Mouse (Mus musculus): ENCODE data around the gene Syne4. TPM values are rescaled to one million over a fixed set of nuclear protein-coding genes. Genes with fewer than 3 reads are reported as not detected.

Gene Syne4
- not detected for polyA plus RNA-seq (2014; fragmentation: Illumina TruSeq; extraction: RNeasy Lipid Tissue Mini Kit (QIAGEN cat#74804); ENCODE audit: low read depth, low replicate concordance)

GRCm38 (mm10) chr7:30314721-30315155 lies at the start of gene Syne4:
Syne4 (plus strand) TSS chr7:30314807.

GRCm38 (mm10) chr7:30279951-30280669 lies 34.5 kb upstream of the Syne4 start, which contains the start of the genes Thap8 and Wdr62:
Thap8 (plus strand) TSS chr7:30280094.
Wdr62 (minus strand) TSS chr7:30280419.

GRCm38 (mm10) chr7:30291215-30292131 lies 23.1 kb upstream of the Syne4 start, which contains the start of gene Clip3:
Clip3 (plus strand) TSS chr7:30291728.

GRCm38 (mm10) chr7:30308076-30309005 lies 6.3 kb upstream of the Syne4 start, which contains the start of gene Alkbh6:
Alkbh6 (plus strand) TSS chr7:30308717.

GRCm38 (mm10) chr7:30321539-30322284 lies 7.1 kb downstream of the Syne4 start, which contains the start of gene E130208F15Rik:
E130208F15Rik (plus strand) TSS chr7:30321740.

GRCm38 (mm10) chr7:30323795-30324194 lies 9.2 kb downstream of the Syne4 start, which contains the start of gene Sdhaf1:
Sdhaf1 (minus strand) TSS chr7:30323895.

GRCm38 (mm10) chr7:30362652-30363343 lies 48.2 kb downstream of the Syne4 start, which contains the start of gene Lrfn3:
Lrfn3 (minus strand) TSS chr7:30362772.

Other genes starting within 250 kb of the Syne4 start
- gene Zfp82, start 241.9 kb upstream of the Syne4 start, polyA plus RNA-seq (2014; fragmentation: Illumina TruSeq; extraction: RNeasy Lipid Tissue Mini Kit (QIAGEN cat#74804); ENCODE audit: low read depth, low replicate concordance): not detected
- gene Gm26920, start 224.4 kb upstream of the Syne4 start, polyA plus RNA-seq (2014; fragmentation: Illumina TruSeq; extraction: RNeasy Lipid Tissue Mini Kit (QIAGEN cat#74804); ENCODE audit: low read depth, low replicate concordance): not detected
- gene Zfp566, start 224.3 kb upstream of the Syne4 start, polyA plus RNA-seq (2014; fragmentation: Illumina TruSeq; extraction: RNeasy Lipid Tissue Mini Kit (QIAGEN cat#74804); ENCODE audit: low read depth, low replicate concordance): 0.61 TPM
- gene Zfp260, start 220.0 kb upstream of the Syne4 start, polyA plus RNA-seq (2014; fragmentation: Illumina TruSeq; extraction: RNeasy Lipid Tissue Mini Kit (QIAGEN cat#74804); ENCODE audit: low read depth, low replicate concordance): 42.8 TPM
- not detected for gene Zfp382, start 192.9 kb upstream of the Syne4 start, polyA plus RNA-seq (2014; fragmentation: Illumina TruSeq; extraction: RNeasy Lipid Tissue Mini Kit (QIAGEN cat#74804); ENCODE audit: low read depth, low replicate concordance)
- 14.9 TPM for gene Zfp146, start 145.1 kb upstream of the Syne4 start, polyA plus RNA-seq (2014; fragmentation: Illumina TruSeq; extraction: RNeasy Lipid Tissue Mini Kit (QIAGEN cat#74804); ENCODE audit: low read depth, low replicate concordance)
- gene Cox7a1, start 130.7 kb upstream of the Syne4 start, polyA plus RNA-seq (2014; fragmentation: Illumina TruSeq; extraction: RNeasy Lipid Tissue Mini Kit (QIAGEN cat#74804); ENCODE audit: low read depth, low replicate concordance): not detected
- 38.4 TPM for gene Capns1, start 116.0 kb upstream of the Syne4 start, polyA plus RNA-seq (2014; fragmentation: Illumina TruSeq; extraction: RNeasy Lipid Tissue Mini Kit (QIAGEN cat#74804); ENCODE audit: low read depth, low replicate concordance)
- gene Polr2i, start 82.9 kb upstream of the Syne4 start, polyA plus RNA-seq (2014; fragmentation: Illumina TruSeq; extraction: RNeasy Lipid Tissue Mini Kit (QIAGEN cat#74804); ENCODE audit: low read depth, low replicate concordance): 3.8 TPM
- 5.2 TPM for gene Tbcb, start 82.5 kb upstream of the Syne4 start, polyA plus RNA-seq (2014; fragmentation: Illumina TruSeq; extraction: RNeasy Lipid Tissue Mini Kit (QIAGEN cat#74804); ENCODE audit: low read depth, low replicate concordance)
- not detected for gene Ovol3, start 79.1 kb upstream of the Syne4 start, polyA plus RNA-seq (2014; fragmentation: Illumina TruSeq; extraction: RNeasy Lipid Tissue Mini Kit (QIAGEN cat#74804); ENCODE audit: low read depth, low replicate concordance)
- gene Thap8, start 34.7 kb upstream of the Syne4 start, polyA plus RNA-seq (2014; fragmentation: Illumina TruSeq; extraction: RNeasy Lipid Tissue Mini Kit (QIAGEN cat#74804); ENCODE audit: low read depth, low replicate concordance): not detected
- gene Wdr62, start 34.4 kb upstream of the Syne4 start, polyA plus RNA-seq (2014; fragmentation: Illumina TruSeq; extraction: RNeasy Lipid Tissue Mini Kit (QIAGEN cat#74804); ENCODE audit: low read depth, low replicate concordance): 0.42 TPM
- gene Clip3, start 23.1 kb upstream of the Syne4 start, polyA plus RNA-seq (2014; fragmentation: Illumina TruSeq; extraction: RNeasy Lipid Tissue Mini Kit (QIAGEN cat#74804); ENCODE audit: low read depth, low replicate concordance): 0.19 TPM
- gene Alkbh6, start 6.1 kb upstream of the Syne4 start, polyA plus RNA-seq (2014; fragmentation: Illumina TruSeq; extraction: RNeasy Lipid Tissue Mini Kit (QIAGEN cat#74804); ENCODE audit: low read depth, low replicate concordance): 1.9 TPM
- 0.50 TPM for gene E130208F15Rik, start 6.9 kb downstream of the Syne4 start, polyA plus RNA-seq (2014; fragmentation: Illumina TruSeq; extraction: RNeasy Lipid Tissue Mini Kit (QIAGEN cat#74804); ENCODE audit: low read depth, low replicate concordance)
- 2.9 TPM for gene Sdhaf1, start 9.1 kb downstream of the Syne4 start, polyA plus RNA-seq (2014; fragmentation: Illumina TruSeq; extraction: RNeasy Lipid Tissue Mini Kit (QIAGEN cat#74804); ENCODE audit: low read depth, low replicate concordance)
- gene Lrfn3, start 48.0 kb downstream of the Syne4 start, polyA plus RNA-seq (2014; fragmentation: Illumina TruSeq; extraction: RNeasy Lipid Tissue Mini Kit (QIAGEN cat#74804); ENCODE audit: low read depth, low replicate concordance): 0.85 TPM
- gene Tyrobp, start 99.0 kb downstream of the Syne4 start, polyA plus RNA-seq (2014; fragmentation: Illumina TruSeq; extraction: RNeasy Lipid Tissue Mini Kit (QIAGEN cat#74804); ENCODE audit: low read depth, low replicate concordance): 6.5 TPM
- gene Hcst, start 105.0 kb downstream of the Syne4 start, polyA plus RNA-seq (2014; fragmentation: Illumina TruSeq; extraction: RNeasy Lipid Tissue Mini Kit (QIAGEN cat#74804); ENCODE audit: low read depth, low replicate concordance): not detected
- not detected for gene Nfkbid, start 106.9 kb downstream of the Syne4 start, polyA plus RNA-seq (2014; fragmentation: Illumina TruSeq; extraction: RNeasy Lipid Tissue Mini Kit (QIAGEN cat#74804); ENCODE audit: low read depth, low replicate concordance)
- not detected for gene Aplp1, start 130.7 kb downstream of the Syne4 start, polyA plus RNA-seq (2014; fragmentation: Illumina TruSeq; extraction: RNeasy Lipid Tissue Mini Kit (QIAGEN cat#74804); ENCODE audit: low read depth, low replicate concordance)
- gene Kirrel2, start 142.9 kb downstream of the Syne4 start, polyA plus RNA-seq (2014; fragmentation: Illumina TruSeq; extraction: RNeasy Lipid Tissue Mini Kit (QIAGEN cat#74804); ENCODE audit: low read depth, low replicate concordance): not detected
- gene Nphs1, start 143.5 kb downstream of the Syne4 start, polyA plus RNA-seq (2014; fragmentation: Illumina TruSeq; extraction: RNeasy Lipid Tissue Mini Kit (QIAGEN cat#74804); ENCODE audit: low read depth, low replicate concordance): not detected
- gene Prodh2, start 178.8 kb downstream of the Syne4 start, polyA plus RNA-seq (2014; fragmentation: Illumina TruSeq; extraction: RNeasy Lipid Tissue Mini Kit (QIAGEN cat#74804); ENCODE audit: low read depth, low replicate concordance): 10.0 TPM
- not detected for gene Arhgap33, start 220.3 kb downstream of the Syne4 start, polyA plus RNA-seq (2014; fragmentation: Illumina TruSeq; extraction: RNeasy Lipid Tissue Mini Kit (QIAGEN cat#74804); ENCODE audit: low read depth, low replicate concordance)
- 13.0 TPM for gene Hspb6, start 237.4 kb downstream of the Syne4 start, polyA plus RNA-seq (2014; fragmentation: Illumina TruSeq; extraction: RNeasy Lipid Tissue Mini Kit (QIAGEN cat#74804); ENCODE audit: low read depth, low replicate concordance)
- 0.34 TPM for gene Proser3, start 237.5 kb downstream of the Syne4 start, polyA plus RNA-seq (2014; fragmentation: Illumina TruSeq; extraction: RNeasy Lipid Tissue Mini Kit (QIAGEN cat#74804); ENCODE audit: low read depth, low replicate concordance)
- gene Lin37, start 245.0 kb downstream of the Syne4 start, polyA plus RNA-seq (2014; fragmentation: Illumina TruSeq; extraction: RNeasy Lipid Tissue Mini Kit (QIAGEN cat#74804); ENCODE audit: low read depth, low replicate concordance): 5.1 TPM
- 14.8 TPM for gene U2af1l4, start 248.5 kb downstream of the Syne4 start, polyA plus RNA-seq (2014; fragmentation: Illumina TruSeq; extraction: RNeasy Lipid Tissue Mini Kit (QIAGEN cat#74804); ENCODE audit: low read depth, low replicate concordance)
- gene Gm49396, start 248.5 kb downstream of the Syne4 start, polyA plus RNA-seq (2014; fragmentation: Illumina TruSeq; extraction: RNeasy Lipid Tissue Mini Kit (QIAGEN cat#74804); ENCODE audit: low read depth, low replicate concordance): 1.6 TPM
- gene Psenen, start 248.8 kb downstream of the Syne4 start, polyA plus RNA-seq (2014; fragmentation: Illumina TruSeq; extraction: RNeasy Lipid Tissue Mini Kit (QIAGEN cat#74804); ENCODE audit: low read depth, low replicate concordance): 23.8 TPM

Data from liver, adult 10 weeks (tissue).